Mouse (Mus musculus) heart, embryonic 14.5 days (tissue): ENCODE data around the gene Gm3952. TPM values are rescaled to one million over a fixed set of nuclear protein-coding genes. Genes with fewer than 3 reads are reported as not detected.

ENCODE experiments used
- ATAC-seq: fragments of 200-750 bp; cut with Nextera tagmentation; 2 replicates; pipeline ENCODE4 v1.8.0; 2017; ENCODE audit warnings: low read depth, moderate TSS enrichment; ENCODE audit not compliant: insufficient number of reproducible peaks, insufficient read depth, low FRiP score
- H3K27ac ChIP-seq, 2 experiments: fragments of 200-500 bp in 1 of 2; fragments of 300-500 bp in 1 of 2; sonication (generic) in 1 of 2; replicated peaks in 1 of 2; 2 replicates each; pipeline ENCODE4 v1.5.1; 2012 to 2014; ENCODE audit warnings: low read depth in 2 of 2, low read length in 2 of 2, control low read depth in 1 of 2, mild to moderate bottlenecking in 1 of 2, mixed read lengths in 1 of 2; ENCODE audit not compliant: control insufficient read depth in 1 of 2, insufficient read depth in 1 of 2
- H3K27me3 ChIP-seq: fragments of 300-500 bp; sonication (generic); 2 replicates; pipeline ENCODE4 v1.6.1; 2014; ENCODE audit warnings: mild to moderate bottlenecking, low read length, control low read depth; ENCODE audit not compliant: control insufficient read depth, insufficient read depth
- H3K36me3 ChIP-seq: fragments of 300-500 bp; sonication (generic); 2 replicates; pipeline ENCODE4 v1.6.1; 2014; ENCODE audit warnings: mild to moderate bottlenecking, control low read depth, low read length, mixed read lengths; ENCODE audit not compliant: control insufficient read depth, insufficient read depth
- H3K4me1 ChIP-seq, 2 experiments: fragments of 200-500 bp in 1 of 2; fragments of 300-500 bp in 1 of 2; sonication (generic) in 1 of 2; 2 replicates each; pipeline ENCODE4 v1.6.1; 2012 to 2014; ENCODE audit warnings: low read length in 2 of 2, control low read depth in 1 of 2, mixed read lengths in 1 of 2; ENCODE audit not compliant: control insufficient read depth in 2 of 2, insufficient read depth in 2 of 2
- H3K4me2 ChIP-seq: fragments of 300-500 bp; sonication (generic); 2 replicates; pipeline ENCODE4 v1.6.1; 2014; ENCODE audit warnings: mild to moderate bottlenecking, low read length
- H3K4me3 ChIP-seq, 2 experiments: fragments of 200-500 bp in 1 of 2; fragments of 300-500 bp in 1 of 2; sonication (generic) in 1 of 2; 2 replicates each; pipeline ENCODE4 v1.5.1; 2012 to 2014; ENCODE audit warnings: low read length in 2 of 2, mild to moderate bottlenecking in 2 of 2, control low read depth in 1 of 2, low read depth in 1 of 2, moderate library complexity in 1 of 2; ENCODE audit not compliant: control insufficient read depth in 1 of 2, insufficient read depth in 1 of 2
- H3K9ac ChIP-seq: fragments of 300-500 bp; sonication (generic); 2 replicates; pipeline ENCODE4 v1.6.1; 2014; ENCODE audit warnings: mild to moderate bottlenecking, low read length
- H3K9me3 ChIP-seq: fragments of 300-500 bp; sonication (generic); 2 replicates; pipeline ENCODE4 v1.6.1; 2016; ENCODE audit warnings: low read length, control low read depth; ENCODE audit not compliant: control insufficient read depth
- WGBS: fragments of 180-500 bp; shearing (Covaris S2); extraction: QIAGEN DNeasy Blood & Tissue Kit; methylation state at CpG from one replicate; pipeline ENCODE4 v1.1.7; 2014; 5-methylcytosine and 5-hydroxymethylcytosine counted together
- polyA plus RNA-seq: library from polyadenylated mRNA; unstranded; fragments of >200 nt; fragmentation: Nextera tagmentation; extraction: Ambion mirVana; gene quantifications from 2 replicates; pipeline ENCODE4 v1.2.1, GENCODE M21; 2014

Gm3952 gene
- not detected in 2 replicates for polyA plus RNA-seq

- Histone ChIP-seq H3K27ac (no peak within 1 kb of the TSS), H3K9me3 (no peaks in the 10 kb centered on the region), H3K9ac (no peak within 1 kb of the TSS), H3K4me3 (no peak within 1 kb of the TSS), H3K36me3 (no peaks in the 10 kb centered on the region), H3K27me3 (no peaks in the 10 kb centered on the region), H3K4me2 (no peak within 1 kb of the TSS), H3K4me1 (no peaks in the 10 kb centered on the region)
- WGBS = 74% methylated on average over 1 of the region's 1 CpGs
- ATAC-seq = no peak
Measured at GRCm38 (mm10) chr8:128798594-128798993, at the start of gene Gm3952. Gm3952 (minus strand) TSS chr8:128798694.

GRCm38 (mm10) chr8:128843749-128844148, 45.3 kb upstream of the Gm3952 start:
- Histone ChIP-seq H3K9me3 (no peaks in the 10 kb centered on the region), H3K4me1 (no peaks in the 10 kb centered on the region), H3K4me3 (no peak overlapping the region), H3K36me3 (no peaks in the 10 kb centered on the region), H3K27me3 (no peaks in the 10 kb centered on the region), H3K27ac (no peak overlapping the region), H3K9ac (no peak overlapping the region), H3K4me2 (no peak overlapping the region)
- WGBS = 45% methylated on average over 5 of the region's 5 CpGs
- no peak for ATAC-seq

GRCm38 (mm10) chr8:128812521-128812920, 14.0 kb upstream of the Gm3952 start:
- Histone ChIP-seq H3K27me3 (no peaks in the 10 kb centered on the region), H3K9me3 (no peaks in the 10 kb centered on the region), H3K4me1 (no peaks in the 10 kb centered on the region), H3K4me3 (no peak overlapping the region), H3K9ac (no peak overlapping the region), H3K27ac (no peak overlapping the region), H3K4me2 (no peak overlapping the region), H3K36me3 (no peaks in the 10 kb centered on the region)
- ATAC-seq = no peak
- WGBS = 59% methylated on average over 4 of the region's 4 CpGs

GRCm38 (mm10) chr8:128735692-128736091, 62.8 kb downstream of the Gm3952 start:
- Histone ChIP-seq H3K9ac (no peak overlapping the region), H3K4me2 (no peak overlapping the region), H3K27ac (no peak overlapping the region), H3K4me3 (no peak overlapping the region), H3K4me1 (no peaks in the 10 kb centered on the region), H3K36me3 (peaks cover 81% of the 10 kb centered on the region), H3K27me3 (no peaks in the 10 kb centered on the region), H3K9me3 (no peaks in the 10 kb centered on the region)
- no peak for ATAC-seq
- WGBS = 93% methylated on average over 3 of the region's 3 CpGs

GRCm38 (mm10) chr8:128734118-128734517, 64.4 kb downstream of the Gm3952 start:
- H3K9me3 ChIP-seq = no peaks in the 10 kb centered on the region
- WGBS = 90% methylated on average over 3 of the region's 3 CpGs
- H3K4me1 ChIP-seq = no peaks in the 10 kb centered on the region
- no peak overlapping the region for H3K4me3 ChIP-seq
- peaks cover 90% of the 10 kb centered on the region for H3K36me3 ChIP-seq
- no peaks in the 10 kb centered on the region for H3K27me3 ChIP-seq
- H3K27ac ChIP-seq = no peak overlapping the region
- ATAC-seq = no peak
- H3K4me2 ChIP-seq = no peak overlapping the region
- no peak overlapping the region for H3K9ac ChIP-seq

- H3K4me2 ChIP-seq = no peak overlapping the region
- H3K36me3 ChIP-seq = peaks cover 89% of the 10 kb centered on the region
- H3K4me3 ChIP-seq = no peak overlapping the region
- no peaks in the 10 kb centered on the region for H3K4me1 ChIP-seq
- ATAC-seq = no peak
- WGBS = 77% methylated on average over 2 of the region's 2 CpGs
- no peaks in the 10 kb centered on the region for H3K27me3 ChIP-seq
- H3K9me3 ChIP-seq = no peaks in the 10 kb centered on the region
- no peak overlapping the region for H3K9ac ChIP-seq
- H3K27ac ChIP-seq = no peak overlapping the region
Measured at GRCm38 (mm10) chr8:128732254-128732653, 66.2 kb downstream of the Gm3952 start.

GRCm38 (mm10) chr8:128727213-128727612, 71.3 kb downstream of the Gm3952 start:
- no peaks in the 10 kb centered on the region for H3K4me1 ChIP-seq
- no peak overlapping the region for H3K4me2 ChIP-seq
- 98% methylated on average over 1 of the region's 1 CpGs for WGBS
- no peaks in the 10 kb centered on the region for H3K27me3 ChIP-seq
- H3K9me3 ChIP-seq = no peaks in the 10 kb centered on the region
- H3K9ac ChIP-seq = no peak overlapping the region
- no peak overlapping the region for H3K4me3 ChIP-seq
- no peak overlapping the region for H3K27ac ChIP-seq
- no peak for ATAC-seq
- H3K36me3 ChIP-seq = peaks cover 89% of the 10 kb centered on the region

- H3K4me3 ChIP-seq = no peak overlapping the region
- no peaks in the 10 kb centered on the region for H3K4me1 ChIP-seq
- H3K9ac ChIP-seq = no peak overlapping the region
- no peak for ATAC-seq
- H3K27ac ChIP-seq = no peak overlapping the region
- H3K36me3 ChIP-seq = peaks cover 88% of the 10 kb centered on the region
- 46% methylated on average over 1 of the region's 1 CpGs for WGBS
- H3K27me3 ChIP-seq = no peaks in the 10 kb centered on the region
- H3K4me2 ChIP-seq = no peak overlapping the region
- no peaks in the 10 kb centered on the region for H3K9me3 ChIP-seq
Measured at GRCm38 (mm10) chr8:128724819-128725218, 73.7 kb downstream of the Gm3952 start.
